Mouse (Mus musculus) heart, postnatal 4 days (tissue): ENCODE results near the gene Srpk2. TPM values are rescaled to one million over a fixed set of nuclear protein-coding genes. Genes with fewer than 3 reads are reported as not detected.
"Not testable (repeated sequence)": the region's sequence is repeated elsewhere in the genome, so short reads cannot be mapped to it uniquely, and the experiment has no call there.

ENCODE experiments used
- DNase-seq: peaks from one replicate; pipeline ENCODE4 v3.0.0; 2021
- total RNA-seq, 2 experiments: library from RNA; stranded (reverse); gene quantifications; 2 replicates each; pipeline ENCODE4 v1.2.3; 2021

Gene Srpk2
- 10 to 100 TPM; 61.5 to 68.3 TPM for total RNA-seq

DNA sequence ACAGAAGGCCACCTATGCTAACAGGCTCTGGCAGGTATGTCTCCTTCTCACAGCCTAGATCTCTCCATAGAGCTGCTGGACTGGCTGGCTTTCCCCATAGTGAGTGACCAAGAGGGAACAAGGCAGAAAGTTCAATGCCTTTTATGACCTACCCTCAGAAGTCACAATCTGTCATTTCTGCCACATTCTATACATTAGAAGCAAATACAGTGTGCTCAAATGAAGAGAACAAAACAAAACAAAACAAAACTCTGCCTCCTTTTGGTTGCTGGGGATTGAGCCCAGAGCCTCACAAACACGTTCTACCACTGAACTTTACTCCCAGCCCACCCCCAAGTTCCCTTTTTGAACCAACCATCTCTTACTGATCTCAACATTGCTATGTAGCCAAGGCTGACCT is at the start of gene Srpk2:
Srpk2 (minus strand) TSS at position 101 of the 400 bp plus-strand sequence.
- no peak for DNase-seq

DNA sequence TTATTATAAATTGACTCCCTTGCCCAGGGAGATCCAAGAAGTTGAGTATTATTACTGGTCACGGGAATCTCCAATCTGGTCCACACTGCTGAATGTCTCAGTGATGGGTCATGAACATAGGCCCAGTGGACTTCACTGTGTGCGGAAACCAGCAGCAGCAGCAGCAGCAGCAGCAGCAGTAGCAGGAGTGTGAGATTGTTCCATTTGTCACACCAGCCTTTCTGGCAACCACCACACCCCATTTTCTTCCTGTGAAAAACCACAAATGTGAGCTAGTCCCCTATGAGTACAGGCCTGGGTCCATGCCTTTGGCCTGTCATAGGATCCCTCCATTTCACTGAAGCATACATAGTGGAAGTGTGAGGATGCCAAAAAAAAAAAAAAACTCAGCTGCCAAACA is 37.5 kb upstream of the Srpk2 start:
- DNase-seq = no peak

- no peak for DNase-seq
Observed at GRCm38 (mm10) chr5:23718881-23719328, 34.5 kb upstream of the Srpk2 start.

DNA sequence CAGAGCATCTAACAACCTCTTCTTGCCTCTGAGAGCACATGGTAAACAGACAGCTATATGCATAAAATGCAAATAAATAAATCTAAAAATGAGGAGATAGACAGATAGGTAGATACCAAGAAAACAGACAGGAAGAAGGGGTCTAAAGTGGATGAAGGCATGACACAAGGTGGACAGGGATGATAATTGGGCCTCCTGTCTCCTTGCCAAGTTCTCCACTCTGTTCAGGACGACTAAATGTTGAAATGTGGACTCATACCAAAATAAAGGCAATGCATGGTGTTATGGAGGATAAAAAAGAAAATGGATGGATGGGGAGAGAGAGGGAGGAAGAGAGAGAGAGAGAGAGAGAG is 33.7 kb upstream of the Srpk2 start:
- DNase-seq = no peak

- no peak for DNase-seq
Observed at GRCm38 (mm10) chr5:23717469-23718181, 33.2 kb upstream of the Srpk2 start.

- no peak for DNase-seq
Observed at GRCm38 (mm10) chr5:23713401-23714335, 29.3 kb upstream of the Srpk2 start.

GRCm38 (mm10) chr5:23712130-23713001 is 27.9 kb upstream of the Srpk2 start:
- DNase-seq = peak; percentile 89

- DNase-seq = peak; percentile 17
Observed at GRCm38 (mm10) chr5:23711671-23712129, 27.3 kb upstream of the Srpk2 start.

- DNase-seq = no peak
Observed at GRCm38 (mm10) chr5:23711244-23711643, 26.8 kb upstream of the Srpk2 start.

- DNase-seq = no peak
Observed at GRCm38 (mm10) chr5:23709661-23710060, 25.2 kb upstream of the Srpk2 start.

GRCm38 (mm10) chr5:23706601-23707597 is 22.5 kb upstream of the Srpk2 start:
- not testable (repeated sequence) for DNase-seq

- DNase-seq = no peak
Observed at GRCm38 (mm10) chr5:23697457-23697856, 13.0 kb upstream of the Srpk2 start.

- no peak for DNase-seq
Observed at GRCm38 (mm10) chr5:23683431-23683830, 986 bp downstream of the Srpk2 start.

- DNase-seq = no peak
Observed at GRCm38 (mm10) chr5:23679006-23679405, 5.4 kb downstream of the Srpk2 start.

GRCm38 (mm10) chr5:23677883-23678282 is 6.5 kb downstream of the Srpk2 start:
- DNase-seq = no peak

GRCm38 (mm10) chr5:23677072-23677453 is 7.4 kb downstream of the Srpk2 start:
- no peak for DNase-seq

- DNase-seq = peak; percentile 39
Observed at GRCm38 (mm10) chr5:23676156-23677071, 8.0 kb downstream of the Srpk2 start.

DNA sequence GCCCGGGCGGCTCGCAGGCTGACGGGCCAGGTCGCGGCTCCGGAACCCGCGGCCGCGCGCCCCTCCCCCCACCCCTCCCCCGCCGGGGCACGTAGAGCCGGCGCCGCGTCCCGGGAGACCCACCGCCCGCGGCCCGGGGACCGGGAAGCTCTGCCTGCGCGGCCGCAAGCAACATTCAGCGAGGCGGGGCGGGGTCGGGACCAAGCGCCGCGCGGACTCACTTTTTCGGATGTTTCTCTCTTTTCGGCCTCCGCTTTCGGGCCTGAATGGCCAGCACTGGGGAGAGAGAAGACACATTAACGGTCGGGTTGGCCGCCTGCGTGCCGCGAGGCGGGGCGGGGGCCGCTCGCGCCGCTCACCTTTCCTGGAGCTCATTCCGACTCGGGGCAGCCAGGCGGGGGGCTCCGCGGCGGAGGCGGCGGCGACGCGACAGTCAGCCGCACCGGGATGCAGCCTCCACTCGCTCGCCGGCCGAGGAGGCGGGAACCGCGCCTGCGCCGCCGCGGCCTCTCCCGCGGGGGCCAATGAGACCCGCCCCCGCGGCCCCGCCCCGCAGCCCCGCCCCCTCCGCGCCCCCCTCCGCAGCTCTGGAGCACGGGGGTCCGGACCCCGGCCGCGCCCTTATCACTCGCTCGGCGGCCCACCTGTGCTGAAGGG is 8.8 kb downstream of the Srpk2 start:
- DNase-seq = peak; percentile 70

DNA sequence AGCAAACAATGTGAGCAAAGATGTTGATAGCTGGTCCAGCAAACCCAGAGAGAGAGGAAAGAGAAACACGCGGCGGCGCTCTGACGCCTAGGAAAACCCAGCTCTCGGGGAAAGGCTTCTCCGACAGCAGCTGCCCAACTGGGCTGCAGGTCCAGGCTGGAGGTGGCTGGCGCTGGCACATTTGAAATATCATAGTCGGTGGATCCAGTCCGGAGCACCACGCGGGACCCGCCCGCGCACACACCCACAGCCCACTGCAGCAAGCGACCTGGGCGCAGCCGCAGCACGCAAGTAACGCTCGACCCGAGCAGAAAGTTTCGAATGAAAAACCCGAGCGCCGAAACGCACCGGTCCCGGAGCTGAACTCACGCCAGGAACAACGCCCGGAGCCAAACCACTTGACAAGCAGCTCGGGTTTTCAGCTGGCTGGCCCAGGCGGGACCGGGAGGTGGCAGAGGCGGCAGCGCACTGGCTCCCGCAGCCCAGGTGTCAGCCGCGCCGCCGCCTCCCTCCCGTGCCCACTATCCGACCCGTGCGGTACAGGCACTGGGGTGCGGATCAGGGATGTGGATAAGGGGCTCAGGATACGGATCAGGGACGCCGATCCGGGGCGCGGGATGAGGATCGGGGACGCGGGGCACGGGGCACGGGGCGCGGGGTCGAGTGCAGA is 9.5 kb downstream of the Srpk2 start:
- peak; percentile 72 for DNase-seq
